Mouse (Mus musculus) liver, adult 2 months (tissue): ENCODE measurements at regions not wholly inside any gene's neighbourhood (a gene's known extent, or its start where the extent isn't known, plus 50 kb on each side); places are given as distances from the start of the nearest gene placed in this dataset.

Source experiments
- CTCF ChIP-seq: fragments of 200-500 bp; IDR thresholded peaks from 2 replicates; pipeline ENCODE4 v1.5.1; 2011; ENCODE audit warnings: low read depth, low read length, control low read depth
- POLR2A ChIP-seq: fragments of 200-500 bp; IDR thresholded peaks from 2 replicates; pipeline ENCODE4 v1.6.1; 2011; ENCODE audit warnings: low read length, control low read depth; ENCODE audit not compliant: insufficient read depth; ENCODE audit errors: extremely low read depth

DNA sequence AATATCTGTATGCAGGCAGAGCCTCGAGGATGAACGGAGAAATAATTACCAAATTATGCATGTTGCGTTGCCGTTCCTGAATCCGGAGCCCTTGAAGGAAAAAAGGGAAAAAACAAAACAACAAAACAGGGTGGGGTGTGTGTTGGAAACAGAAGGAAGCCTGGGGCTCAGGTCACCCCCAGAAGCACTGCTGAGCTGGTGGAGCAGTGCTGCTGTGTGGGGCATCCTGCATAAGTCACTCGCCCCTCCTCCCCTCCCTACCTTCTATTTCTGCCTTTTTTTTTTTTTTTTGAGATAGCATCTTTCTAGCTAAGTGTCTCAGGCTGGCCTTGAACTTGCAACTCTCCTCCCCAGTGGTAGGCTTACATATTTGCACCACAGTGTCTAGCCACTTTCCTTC lies 72.8 kb upstream of the Gm26897 start:
- no peak for TF ChIP-seq CTCF
- TF ChIP-seq POLR2A = no peak
